Mouse (Mus musculus): ENCODE data around the gene Foxred2. TPM values are rescaled to one million over a fixed set of nuclear protein-coding genes. Genes with fewer than 3 reads are reported as not detected.

Gene Foxred2
- polyA plus RNA-seq, 1 experiment from 2014 or later = 5.6 TPM

- 0 out of 2 replicates have a peak, but pooled peaks cover 9% of the 10 kb centered on the region for H3K36me3 ChIP-seq
- H3K9me3 ChIP-seq (replicated peaks) = no peaks in the 10 kb centered on the region
- no peak overlapping the region for H3K4me3 ChIP-seq (replicated peaks)
- no peak overlapping the region for H3K9ac ChIP-seq
- ATAC-seq (replicated peaks; ENCODE audit: low FRiP score) = no peak
- WGBS = 73% methylated on average over 5 of the region's 5 CpGs
- no peak overlapping the region for H3K27ac ChIP-seq
- H3K4me2 ChIP-seq = no peak overlapping the region
- no peaks in the 10 kb centered on the region for H3K27me3 ChIP-seq
- H3K4me1 ChIP-seq = peaks cover 10% of the 10 kb centered on the region
These were observed 18.0 kb downstream of the Foxred2 start for GRCm38 (mm10) chr15:77938516-77938915.

- no peak overlapping the region for H3K4me2 ChIP-seq
- no peak overlapping the region for H3K9ac ChIP-seq
- no peaks in the 10 kb centered on the region for H3K27me3 ChIP-seq
- H3K9me3 ChIP-seq (replicated peaks) = no peaks in the 10 kb centered on the region
- no peak overlapping the region for H3K4me3 ChIP-seq (replicated peaks)
- H3K4me1 ChIP-seq = peaks cover 13% of the 10 kb centered on the region
- WGBS = 68% methylated on average over 14 of the region's 14 CpGs
- no peak overlapping the region for H3K27ac ChIP-seq
- no peak for ATAC-seq (replicated peaks; ENCODE audit: low FRiP score)
- no peaks in the 10 kb centered on the region for H3K36me3 ChIP-seq
These were observed 20.7 kb downstream of the Foxred2 start for GRCm38 (mm10) chr15:77935673-77936375.

- Histone ChIP-seq H3K4me3 (replicated peaks) (no peak overlapping the region), H3K27ac (no peak overlapping the region), H3K27me3 (no peaks in the 10 kb centered on the region), H3K36me3 (no peaks in the 10 kb centered on the region), H3K4me2 (no peak overlapping the region), H3K4me1 (peaks cover 15% of the 10 kb centered on the region), H3K9me3 (replicated peaks) (no peaks in the 10 kb centered on the region), H3K9ac (no peak overlapping the region)
- WGBS = 75% methylated on average over 5 of the region's 5 CpGs
- ATAC-seq (replicated peaks; ENCODE audit: low FRiP score) = no peak
These were observed 21.6 kb downstream of the Foxred2 start for GRCm38 (mm10) chr15:77934968-77935367.

GRCm38 (mm10) chr15:77934326-77934725, 22.2 kb downstream of the Foxred2 start:
- peaks cover 21% of the 10 kb centered on the region for H3K4me1 ChIP-seq
- no peak overlapping the region for H3K27ac ChIP-seq
- H3K9me3 ChIP-seq (replicated peaks) = no peaks in the 10 kb centered on the region
- WGBS = 75% methylated on average over 11 of the region's 11 CpGs
- H3K27me3 ChIP-seq = no peaks in the 10 kb centered on the region
- ATAC-seq (replicated peaks; ENCODE audit: low FRiP score) = no peak
- no peak overlapping the region; the same call in 1 of the 2 replicates for H3K9ac ChIP-seq
- no peak overlapping the region for H3K4me2 ChIP-seq
- no peak overlapping the region for H3K4me3 ChIP-seq (replicated peaks)
- H3K36me3 ChIP-seq = no peaks in the 10 kb centered on the region

- ATAC-seq (replicated peaks; ENCODE audit: low FRiP score) = peak; percentile 24; the same call in 1 of the 2 replicates
- WGBS = 1% methylated on average over 14 of the region's 14 CpGs
- Histone ChIP-seq H3K4me3 (replicated peaks) (0 out of 2 replicates have a peak overlapping the region, but pooled peaks have one; percentile 6), H3K9ac (peak overlapping the region; percentile 29; the same call in 1 of the 2 replicates), H3K36me3 (no peaks in the 10 kb centered on the region), H3K27ac (no peak overlapping the region), H3K9me3 (replicated peaks) (no peaks in the 10 kb centered on the region), H3K27me3 (no peaks in the 10 kb centered on the region), H3K4me1 (peaks cover 22% of the 10 kb centered on the region), H3K4me2 (peak overlapping the region; percentile 47)
These were observed 22.8 kb downstream of the Foxred2 start for GRCm38 (mm10) chr15:77933770-77934169.

- Histone ChIP-seq H3K9ac (0 out of 2 replicates have a peak overlapping the region, but pooled peaks have one; percentile 29), H3K27ac (no peak overlapping the region), H3K4me3 (replicated peaks) (no peak overlapping the region), H3K4me2 (peak overlapping the region; percentile 47), H3K9me3 (replicated peaks) (no peaks in the 10 kb centered on the region), H3K27me3 (no peaks in the 10 kb centered on the region), H3K4me1 (peaks cover 22% of the 10 kb centered on the region), H3K36me3 (no peaks in the 10 kb centered on the region)
- WGBS = 67% methylated on average over 3 of the region's 3 CpGs
- ATAC-seq (replicated peaks; ENCODE audit: low FRiP score) = no peak
These were observed 23.3 kb downstream of the Foxred2 start for GRCm38 (mm10) chr15:77933222-77933621.

GRCm38 (mm10) chr15:77931689-77932016, 24.9 kb downstream of the Foxred2 start:
- H3K4me3 ChIP-seq (replicated peaks) = no peak overlapping the region
- no peak for ATAC-seq (replicated peaks; ENCODE audit: low FRiP score)
- WGBS = 66% methylated on average over 6 of the region's 6 CpGs

GRCm38 (mm10) chr15:77930986-77931688, 25.4 kb downstream of the Foxred2 start:
- H3K9me3 ChIP-seq (replicated peaks) = no peaks in the 10 kb centered on the region
- no peak overlapping the region for H3K27ac ChIP-seq
- no peak overlapping the region for H3K9ac ChIP-seq
- H3K4me1 ChIP-seq = peaks cover 32% of the 10 kb centered on the region
- H3K4me2 ChIP-seq = no peak overlapping the region
- no peak for ATAC-seq (replicated peaks; ENCODE audit: low FRiP score)
- H3K27me3 ChIP-seq = no peaks in the 10 kb centered on the region
- WGBS = 74% methylated on average over 6 of the region's 6 CpGs
- H3K4me3 ChIP-seq (replicated peaks) = no peak overlapping the region
- peaks cover 13% of the 10 kb centered on the region for H3K36me3 ChIP-seq

More at GRCm38 (mm10) chr15:77931689-77932016, 24.9 kb downstream of the Foxred2 start:
- no peak overlapping the region for H3K27ac ChIP-seq
- H3K4me1 ChIP-seq = peaks cover 32% of the 10 kb centered on the region
- no peak overlapping the region for H3K9ac ChIP-seq
- no peaks in the 10 kb centered on the region for H3K9me3 ChIP-seq (replicated peaks)
- no peak overlapping the region for H3K4me2 ChIP-seq
- peaks cover 10% of the 10 kb centered on the region for H3K36me3 ChIP-seq
- no peaks in the 10 kb centered on the region for H3K27me3 ChIP-seq

- Histone ChIP-seq H3K4me1 (peaks cover 32% of the 10 kb centered on the region), H3K9me3 (replicated peaks) (no peaks in the 10 kb centered on the region), H3K4me3 (replicated peaks) (peak overlapping the region; percentile 90), H3K9ac (peak overlapping the region; percentile 69), H3K4me2 (peak overlapping the region; percentile 89), H3K36me3 (peaks cover 24% of the 10 kb centered on the region), H3K27ac (no peak overlapping the region), H3K27me3 (no peaks in the 10 kb centered on the region)
- ATAC-seq (replicated peaks; ENCODE audit: low FRiP score) = no peak
- WGBS = 47% methylated on average over 8 of the region's 8 CpGs
These were observed 26.7 kb downstream of the Foxred2 start for GRCm38 (mm10) chr15:77929804-77930203.

GRCm38 (mm10) chr15:77928673-77929331, 27.7 kb downstream of the Foxred2 start, which contains the start of gene Txn2:
TSS of gene Txn2 (minus strand) at chr15:77929006.
- peak; percentile 96 for ATAC-seq (replicated peaks; ENCODE audit: low FRiP score)
- Histone ChIP-seq H3K36me3 (peaks cover 34% of the 10 kb centered on the region), H3K27ac (peak within 1 kb of the TSS; percentile 98), H3K4me2 (peak within 1 kb of the TSS; percentile 89), H3K9ac (peak within 1 kb of the TSS; percentile 77), H3K4me3 (replicated peaks) (peak within 1 kb of the TSS; percentile 90), H3K9me3 (replicated peaks) (no peaks in the 10 kb centered on the region), H3K27me3 (no peaks in the 10 kb centered on the region), H3K4me1 (peaks cover 25% of the 10 kb centered on the region)
- under 1% methylated on average over 34 of the region's 34 CpGs for WGBS

- no peak for ATAC-seq (replicated peaks; ENCODE audit: low FRiP score)
- Histone ChIP-seq H3K36me3 (peaks cover 41% of the 10 kb centered on the region), H3K9me3 (replicated peaks) (no peaks in the 10 kb centered on the region), H3K4me1 (peaks cover 18% of the 10 kb centered on the region), H3K27ac (peak overlapping the region; percentile 98; the same call in 1 of the 2 replicates), H3K9ac (peak overlapping the region; percentile 77), H3K4me3 (replicated peaks) (peak overlapping the region; percentile 90), H3K4me2 (peak overlapping the region; percentile 73), H3K27me3 (no peaks in the 10 kb centered on the region)
- 24% methylated on average over 4 of the region's 4 CpGs for WGBS
These were observed 28.4 kb downstream of the Foxred2 start for GRCm38 (mm10) chr15:77928091-77928490.

GRCm38 (mm10) chr15:77926921-77927320, 29.6 kb downstream of the Foxred2 start:
- Histone ChIP-seq H3K4me3 (replicated peaks) (no peak overlapping the region), H3K9me3 (replicated peaks) (no peaks in the 10 kb centered on the region), H3K27ac (no peak overlapping the region), H3K27me3 (no peaks in the 10 kb centered on the region), H3K36me3 (peaks cover 52% of the 10 kb centered on the region), H3K9ac (no peak overlapping the region), H3K4me1 (peaks cover 23% of the 10 kb centered on the region), H3K4me2 (no peak overlapping the region)
- ATAC-seq (replicated peaks; ENCODE audit: low FRiP score) = no peak
- 91% methylated on average over 5 of the region's 5 CpGs for WGBS

All from kidney, embryonic 15.5 days (tissue).